Mouse (Mus musculus) C2C12 (cell line): ENCODE results near the gene Nop14. TPM values are rescaled to one million over a fixed set of nuclear protein-coding genes. Genes with fewer than 3 reads are reported as not detected.

ENCODE experiments used
- H3K27me3 ChIP-seq: one replicate; pipeline ENCODE4 v1.6.1; 2011; ENCODE audit not compliant: control insufficient read depth, insufficient read depth, insufficient read length
- H3K36me3 ChIP-seq: one replicate; pipeline ENCODE4 v1.6.1; 2011; ENCODE audit not compliant: control insufficient read depth, insufficient read depth
- H3K4me3 ChIP-seq: one replicate; pipeline ENCODE4 v1.5.1; 2011; ENCODE audit warnings: mild to moderate bottlenecking, control low read depth; ENCODE audit not compliant: poor library complexity, insufficient read depth, severe bottlenecking
- H3K79me2 ChIP-seq: one replicate; pipeline ENCODE4 v1.6.1; 2011; ENCODE audit not compliant: control insufficient read depth, insufficient read depth
- H3K79me3 ChIP-seq: one replicate; pipeline ENCODE4 v1.6.1; 2011; ENCODE audit warnings: low read depth, control low read depth
- H3ac ChIP-seq: one replicate; pipeline ENCODE3; 2011; ENCODE audit warnings: low read depth; ENCODE audit not compliant: control insufficient read depth, insufficient read length
- CEBPB ChIP-seq: IDR thresholded peaks from one replicate; pipeline ENCODE4 v1.6.1; 2011; ENCODE audit warnings: low read depth, mild to moderate bottlenecking, control low read depth, moderate library complexity
- CTCF ChIP-seq: IDR thresholded peaks from one replicate; pipeline ENCODE4 v1.5.1; 2011; ENCODE audit not compliant: control insufficient read depth, insufficient read depth, insufficient read length
- FOSL1 ChIP-seq: IDR thresholded peaks from one replicate; pipeline ENCODE4 v1.8.0; 2011; ENCODE audit warnings: mild to moderate bottlenecking, low read length; ENCODE audit not compliant: poor library complexity, insufficient read depth, severe bottlenecking
- MAX ChIP-seq: IDR thresholded peaks from one replicate; pipeline ENCODE4 v1.6.1; 2011; ENCODE audit warnings: mild to moderate bottlenecking, control low read depth
- MYOD1 ChIP-seq: IDR thresholded peaks from one replicate; pipeline ENCODE4 v1.6.1; 2011; ENCODE audit warnings: low read depth; ENCODE audit not compliant: control insufficient read depth, insufficient read length
- MYOG ChIP-seq: IDR thresholded peaks from one replicate; pipeline ENCODE4 v1.6.1; 2011; ENCODE audit not compliant: control insufficient read depth, insufficient read length; ENCODE audit errors: extremely low read depth
- USF1 ChIP-seq: IDR thresholded peaks from one replicate; pipeline ENCODE4 v1.6.1; 2011; ENCODE audit warnings: low read depth, mild to moderate bottlenecking, control low read depth, moderate library complexity
- polyA plus RNA-seq: library from polyadenylated mRNA; unstranded; fragments of >200 nt; fragmentation: generic; extraction: Trizol; gene quantifications from one replicate; pipeline ENCODE4 v1.2.1, GENCODE M21; 2012; ENCODE audit warnings: missing spikeins

The Nop14 gene
- polyA plus RNA-seq, 1 experiment: 24.4 TPM

GRCm38 (mm10) chr5:34670280-34670679 is 10.3 kb upstream of the Nop14 start:
- TF ChIP-seq CTCF (no peak), MAX (no peak), USF1 (no peak), MYOG (no peak), CEBPB (no peak), MYOD1 (no peak), FOSL1 (no peak)
- Histone ChIP-seq H3K79me3 (no peaks in the 10 kb centered on the region), H3K79me2 (no peaks in the 10 kb centered on the region), H3K36me3 (no peaks in the 10 kb centered on the region), H3K27me3 (no peaks in the 10 kb centered on the region), H3K4me3 (no peak overlapping the region), H3ac (no peak overlapping the region)

- Histone ChIP-seq H3K79me2 (no peaks in the 10 kb centered on the region), H3K36me3 (no peaks in the 10 kb centered on the region), H3K27me3 (no peaks in the 10 kb centered on the region), H3ac (no peak overlapping the region), H3K4me3 (no peak overlapping the region), H3K79me3 (no peaks in the 10 kb centered on the region)
- no peak for TF ChIP-seq MYOG
- TF ChIP-seq FOSL1: no peak
- TF ChIP-seq USF1: no peak
- no peak for TF ChIP-seq CTCF
- TF ChIP-seq MYOD1: no peak
- TF ChIP-seq MAX: no peak
- no peak for TF ChIP-seq CEBPB
Measured at GRCm38 (mm10) chr5:34669493-34669892, 9.5 kb upstream of the Nop14 start.

- no peak overlapping the region for H3K4me3 ChIP-seq
- H3K36me3 ChIP-seq: no peaks in the 10 kb centered on the region
- H3K79me3 ChIP-seq: peaks cover 14% of the 10 kb centered on the region
- H3K27me3 ChIP-seq: no peaks in the 10 kb centered on the region
- peaks cover 16% of the 10 kb centered on the region for H3K79me2 ChIP-seq
- TF ChIP-seq MYOG: no peak
- no peak for TF ChIP-seq FOSL1
- no peak for TF ChIP-seq MAX
- TF ChIP-seq CTCF: no peak
- no peak for TF ChIP-seq CEBPB
- no peak for TF ChIP-seq USF1
- TF ChIP-seq MYOD1: no peak
- no peak overlapping the region for H3ac ChIP-seq
Measured at GRCm38 (mm10) chr5:34663231-34663630, 3.3 kb upstream of the Nop14 start.

- TF ChIP-seq MYOD1 (no peak), CEBPB (no peak), FOSL1 (no peak), CTCF (no peak), USF1 (no peak), MYOG (no peak), MAX (no peak)
- H3K79me3 ChIP-seq: peaks cover 23% of the 10 kb centered on the region
- H3K79me2 ChIP-seq: peaks cover 26% of the 10 kb centered on the region
- peaks cover 7% of the 10 kb centered on the region for H3K36me3 ChIP-seq
- no peak overlapping the region for H3ac ChIP-seq
- no peak overlapping the region for H3K4me3 ChIP-seq
- H3K27me3 ChIP-seq: no peaks in the 10 kb centered on the region
Measured at GRCm38 (mm10) chr5:34661909-34662308, 2.0 kb upstream of the Nop14 start.

GRCm38 (mm10) chr5:34660591-34661130 is 713 bp upstream of the Nop14 start:
- Histone ChIP-seq H3K79me3 (peaks cover 25% of the 10 kb centered on the region), H3K4me3 (peak overlapping the region; percentile 64), H3K27me3 (no peaks in the 10 kb centered on the region), H3K36me3 (peaks cover 19% of the 10 kb centered on the region), H3K79me2 (peaks cover 26% of the 10 kb centered on the region), H3ac (peak overlapping the region; percentile 92)
- no peak for TF ChIP-seq USF1

- peaks cover 26% of the 10 kb centered on the region for H3K79me2 ChIP-seq
- TF ChIP-seq USF1: no peak
- TF ChIP-seq CEBPB: no peak
- no peak for TF ChIP-seq FOSL1
- no peak for TF ChIP-seq MYOG
- no peak for TF ChIP-seq MAX
- TF ChIP-seq MYOD1: no peak
- TF ChIP-seq CTCF: no peak
- no peak overlapping the region for H3ac ChIP-seq
- H3K27me3 ChIP-seq: no peaks in the 10 kb centered on the region
- peaks cover 25% of the 10 kb centered on the region for H3K79me3 ChIP-seq
- no peak overlapping the region for H3K4me3 ChIP-seq
- peaks cover 49% of the 10 kb centered on the region for H3K36me3 ChIP-seq
Measured at GRCm38 (mm10) chr5:34657556-34657955, 2.4 kb downstream of the Nop14 start.
